Mouse (Mus musculus) right cerebral cortex, postnatal 36 days (tissue): ENCODE measurements at regions not wholly inside any gene's neighbourhood (a gene's known extent, or its start where the extent isn't known, plus 50 kb on each side); places are given as distances from the start of the nearest gene placed in this dataset.

Experiments used
- DNase-seq, 2 experiments: peaks; one replicate each; pipeline ENCODE4 v3.0.0; 2022; ENCODE audit warnings: low spot score in 2 of 2, mixed read lengths in 1 of 2

GRCm38 (mm10) chr6:148600934-148601333 is 156.7 kb upstream of the Tmtc1 start:
- no peak for DNase-seq

DNA sequence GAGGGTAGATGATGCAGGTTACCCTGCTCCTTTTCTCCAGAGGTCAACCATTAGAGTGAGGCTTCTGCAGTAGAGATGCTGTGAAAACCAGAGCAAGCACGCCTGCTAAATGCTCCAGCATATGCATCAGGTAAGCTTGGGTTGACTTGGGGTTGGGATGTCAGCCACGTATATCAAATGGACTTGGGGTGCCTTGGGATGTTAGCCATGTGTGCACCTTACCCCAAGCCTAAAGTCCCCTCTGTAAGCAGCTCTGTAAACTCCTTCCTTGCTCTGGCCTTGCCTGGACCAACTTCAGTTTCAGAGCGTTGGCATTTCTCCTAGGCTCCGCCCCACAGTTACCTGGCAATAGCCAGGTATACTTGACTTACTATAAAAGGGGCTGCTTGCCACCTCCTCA is 155.3 kb upstream of the Tmtc1 start:
- no peak for DNase-seq

- peak in 1 of 2 experiments; percentile 3 for DNase-seq
These were observed 154.7 kb upstream of the Tmtc1 start for GRCm38 (mm10) chr6:148598746-148599337.

GRCm38 (mm10) chr6:148595009-148595770 is 151.0 kb upstream of the Tmtc1 start:
- no peak for DNase-seq

GRCm38 (mm10) chr6:148588971-148589370 is 144.8 kb upstream of the Tmtc1 start:
- DNase-seq: no peak

- DNase-seq: no peak
These were observed 142.5 kb upstream of the Tmtc1 start for GRCm38 (mm10) chr6:148586439-148587321.

DNA sequence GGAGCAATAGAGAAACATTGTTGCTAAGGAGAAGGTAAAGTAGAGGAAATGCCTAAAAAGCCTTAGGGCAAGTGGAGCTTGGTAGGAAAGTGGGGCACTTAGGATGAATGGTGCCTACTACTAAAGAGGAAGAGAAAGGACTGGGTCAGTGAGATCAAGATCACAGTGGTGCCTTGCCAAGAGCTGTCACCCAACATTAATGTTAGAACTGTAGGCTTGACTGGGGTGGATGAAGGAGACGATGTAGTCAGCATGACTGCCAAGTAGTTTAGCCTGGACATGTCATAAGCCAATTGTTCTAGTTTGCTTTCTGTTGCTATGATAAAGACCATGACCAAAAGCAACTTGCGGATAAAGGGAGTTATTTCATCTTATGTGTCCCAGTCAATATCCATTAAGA is 139.9 kb upstream of the Tmtc1 start:
- no peak for DNase-seq

DNA sequence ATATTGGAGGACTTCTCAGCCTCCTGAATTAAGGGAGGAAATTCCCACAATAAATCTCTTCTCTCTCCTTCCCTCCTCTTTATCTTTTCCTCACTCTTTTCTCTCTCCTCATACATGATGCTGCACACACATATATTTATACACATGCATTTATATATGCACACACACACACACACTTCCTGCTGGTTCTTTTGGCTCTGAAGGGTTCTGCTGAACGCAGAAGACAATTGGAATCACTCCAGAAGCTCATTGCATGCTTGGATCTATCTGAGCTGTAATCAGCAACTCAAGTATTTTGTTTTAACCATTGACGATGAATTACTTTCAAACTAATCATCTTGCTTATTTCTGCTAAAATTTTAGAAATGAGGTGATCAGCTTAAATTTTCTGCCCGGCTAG is 134.1 kb upstream of the Tmtc1 start:
- DNase-seq: no peak

DNA sequence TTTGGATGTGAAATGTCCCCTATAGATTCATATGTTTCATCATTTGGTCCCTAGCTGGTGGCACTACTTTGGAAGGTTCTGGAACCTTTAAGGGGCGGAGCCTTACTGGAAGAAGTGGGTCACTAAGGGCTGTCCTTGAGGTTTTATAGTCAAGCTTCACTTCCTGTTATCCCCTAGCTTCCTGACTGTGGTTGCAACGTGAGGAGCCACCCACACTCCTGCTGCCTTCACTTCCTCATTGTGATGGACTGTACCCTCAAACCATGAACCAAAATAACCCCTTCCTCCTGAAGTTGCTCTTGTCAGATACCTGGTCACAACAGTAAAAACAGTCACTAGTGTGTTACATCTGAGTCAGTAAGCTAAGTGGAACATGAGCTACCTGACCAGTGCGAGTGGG is 133.5 kb upstream of the Tmtc1 start:
- no peak for DNase-seq

GRCm38 (mm10) chr6:148574742-148575453 is 130.7 kb upstream of the Tmtc1 start:
- DNase-seq: no peak

DNA sequence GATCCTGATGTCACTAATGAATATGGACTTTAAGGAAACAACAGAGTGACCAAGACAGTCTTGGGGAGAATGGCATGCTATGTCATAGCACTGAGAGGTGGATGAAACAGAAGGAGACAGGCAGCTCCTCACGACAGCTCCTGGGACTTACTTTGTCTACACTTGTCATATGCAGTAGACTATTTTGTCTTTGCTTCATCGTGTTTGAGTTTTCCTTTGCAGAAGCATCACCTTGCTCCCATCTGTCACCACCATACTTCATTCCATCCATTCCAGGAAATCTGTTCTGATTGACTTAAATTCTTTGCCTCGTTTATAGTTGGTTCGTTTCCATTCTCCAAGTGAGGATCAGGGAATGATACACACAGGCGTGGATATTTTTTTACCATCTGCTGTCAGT is 128.0 kb upstream of the Tmtc1 start:
- no peak for DNase-seq

DNA sequence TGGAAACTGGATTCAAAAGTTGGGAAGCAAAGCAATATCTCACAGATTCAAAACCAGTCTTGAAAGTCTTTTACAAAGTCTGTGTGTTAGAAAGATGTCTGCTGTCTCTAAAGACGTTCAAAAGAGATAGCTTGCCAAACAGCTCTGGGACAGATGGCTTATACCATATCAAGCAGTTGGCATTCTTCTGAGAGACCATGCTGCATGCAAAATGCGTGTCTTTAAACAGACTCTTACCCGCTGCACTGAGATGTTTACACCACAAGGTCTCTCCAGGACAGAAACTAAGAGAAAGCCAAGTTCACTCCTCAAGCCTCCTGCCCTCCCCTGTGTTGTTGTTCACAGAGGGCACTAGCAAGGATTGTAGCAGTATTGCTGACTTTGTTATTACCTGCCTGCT is 127.5 kb upstream of the Tmtc1 start:
- DNase-seq: peak; percentile 7 to 60

DNA sequence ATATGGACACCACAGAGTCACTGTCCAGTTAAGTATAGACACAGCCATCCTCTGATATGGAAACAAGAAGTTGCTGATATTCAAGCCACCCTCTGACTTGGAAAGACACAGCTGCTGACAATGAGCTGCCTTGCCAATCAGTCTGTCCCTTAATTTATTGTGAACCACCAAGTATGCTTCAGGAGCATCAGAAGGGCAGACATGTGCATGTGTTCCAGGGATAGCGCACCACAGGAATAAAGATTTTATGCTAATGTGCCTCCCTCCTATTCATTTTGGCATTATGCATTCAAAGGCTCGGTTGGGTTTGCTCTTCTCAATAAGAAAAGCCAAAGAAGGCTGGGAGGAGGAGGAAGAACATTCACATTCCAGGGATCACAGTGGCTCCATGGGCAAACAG is 120.0 kb upstream of the Tmtc1 start:
- DNase-seq: no peak

GRCm38 (mm10) chr6:148562206-148562708 is 118.1 kb upstream of the Tmtc1 start:
- DNase-seq: no peak

GRCm38 (mm10) chr6:148556484-148556871 is 112.3 kb upstream of the Tmtc1 start:
- no peak for DNase-seq

GRCm38 (mm10) chr6:148555651-148556483 is 111.7 kb upstream of the Tmtc1 start:
- DNase-seq: peak; percentile 30 to 58

- DNase-seq: peak in 1 of 2 experiments; percentile 12
These were observed 110.3 kb upstream of the Tmtc1 start for GRCm38 (mm10) chr6:148554463-148554862.

GRCm38 (mm10) chr6:148553616-148554015 is 109.4 kb upstream of the Tmtc1 start:
- DNase-seq: peak in 1 of 2 experiments; percentile 43

DNA sequence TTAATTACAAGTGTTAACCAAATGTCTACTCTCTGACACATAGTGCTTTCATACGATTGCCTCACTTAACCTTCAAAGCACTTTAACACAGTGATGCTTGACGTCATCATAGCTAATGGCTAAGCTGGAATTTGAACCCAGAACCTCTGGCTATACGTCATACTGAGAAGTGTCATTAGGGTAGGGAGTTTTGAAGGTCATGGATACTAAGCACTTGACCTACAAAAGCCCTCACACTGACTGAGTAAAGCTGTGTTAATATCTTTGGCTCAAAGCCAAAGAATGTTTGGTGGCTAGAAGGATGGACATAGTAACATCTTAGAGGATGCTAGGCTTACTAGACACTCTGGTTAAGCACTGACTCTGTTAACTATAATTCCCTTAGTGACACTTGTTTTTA is 106.9 kb upstream of the Tmtc1 start:
- DNase-seq: no peak

DNA sequence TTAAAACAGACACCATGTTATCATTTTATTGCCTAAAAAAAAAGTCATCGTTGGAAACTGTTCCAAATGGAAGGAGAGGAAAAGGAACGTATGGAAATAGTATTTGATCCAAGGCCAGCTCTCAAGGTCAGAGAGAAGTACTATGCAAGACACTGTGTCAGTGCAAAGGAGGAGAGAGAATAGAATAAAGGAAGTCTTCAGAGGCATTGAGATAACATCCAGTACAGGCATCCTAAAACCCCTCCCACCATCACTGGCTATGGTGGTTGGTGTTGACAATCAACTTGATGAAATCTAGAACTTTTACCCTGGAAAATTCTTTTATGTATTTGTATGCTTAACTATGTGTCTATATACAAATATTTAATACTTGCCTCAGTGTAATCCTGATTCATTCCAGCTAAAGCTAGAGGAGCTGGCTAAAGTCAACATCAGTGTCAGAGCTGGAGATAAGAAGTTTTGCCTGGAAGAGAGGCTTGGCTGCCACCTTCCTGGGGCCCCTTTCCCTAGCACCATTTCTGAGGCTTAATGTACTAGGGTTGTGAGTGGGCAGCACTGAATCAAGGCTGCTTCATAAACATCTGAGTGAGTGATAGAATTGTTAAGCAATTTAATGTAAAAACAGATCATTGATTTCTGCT is 104.1 kb upstream of the Tmtc1 start:
- no peak for DNase-seq
